Mouse (Mus musculus) ES-Bruce4 (cell line): ENCODE measurements around the gene Synpo2l. TPM values are rescaled to one million over a fixed set of nuclear protein-coding genes. Genes with fewer than 3 reads are reported as not detected.

Source experiments
- H3K27ac ChIP-seq: 2 replicates; pipeline ENCODE4 v1.5.1; 2012; ENCODE audit warnings: low read length, inconsistent platforms; ENCODE audit not compliant: insufficient read depth
- H3K27me3 ChIP-seq: 2 replicates; pipeline ENCODE4 v1.6.1; 2012; ENCODE audit warnings: mild to moderate bottlenecking, low read length, inconsistent platforms; ENCODE audit not compliant: control insufficient read depth, poor library complexity, insufficient read depth, severe bottlenecking
- H3K36me3 ChIP-seq: 2 replicates; pipeline ENCODE4 v1.6.1; 2012; ENCODE audit warnings: inconsistent platforms, mild to moderate bottlenecking, low read length, moderate library complexity; ENCODE audit not compliant: control insufficient read depth, poor library complexity, insufficient read depth, severe bottlenecking
- H3K4me1 ChIP-seq: one replicate; pipeline ENCODE4 v1.8.1; 2011; ENCODE audit warnings: low read length; ENCODE audit not compliant: control insufficient read depth, insufficient read depth
- H3K4me3 ChIP-seq: 2 replicates; pipeline ENCODE4 v1.5.1; 2011; ENCODE audit warnings: low read depth, mild to moderate bottlenecking, low read length
- H3K9ac ChIP-seq: 2 replicates; pipeline ENCODE4 v1.6.1; 2012; ENCODE audit warnings: low read depth, mild to moderate bottlenecking, inconsistent platforms; ENCODE audit not compliant: poor library complexity, severe bottlenecking
- H3K9me3 ChIP-seq: replicated peaks from 2 replicates; pipeline ENCODE4 v1.6.1; 2012; ENCODE audit warnings: mild to moderate bottlenecking, low read length, inconsistent platforms; ENCODE audit not compliant: control insufficient read depth, poor library complexity, insufficient read depth, severe bottlenecking
- CTCF ChIP-seq: IDR thresholded peaks from one replicate; pipeline ENCODE4 v1.8.1; 2011; ENCODE audit warnings: low read depth, low read length
- EP300 ChIP-seq: IDR thresholded peaks from 2 replicates; pipeline ENCODE4 v1.6.1; 2011; ENCODE audit warnings: low read depth, low read length; ENCODE audit not compliant: insufficient read depth
- POLR2A ChIP-seq: IDR thresholded peaks from one replicate; pipeline ENCODE4 v1.8.1; 2011; ENCODE audit warnings: low read length; ENCODE audit not compliant: insufficient read depth
- polyA plus RNA-seq: library from polyadenylated mRNA; stranded (reverse); fragments of >200 nt; gene quantifications from 2 replicates; pipeline ENCODE4 v1.2.4, GENCODE M21; 2011; ENCODE audit warnings: low read depth; ENCODE audit not compliant: missing spikeins, insufficient read depth, insufficient read length

The Synpo2l gene
- polyA plus RNA-seq, 1 experiment: 6.1 TPM

DNA sequence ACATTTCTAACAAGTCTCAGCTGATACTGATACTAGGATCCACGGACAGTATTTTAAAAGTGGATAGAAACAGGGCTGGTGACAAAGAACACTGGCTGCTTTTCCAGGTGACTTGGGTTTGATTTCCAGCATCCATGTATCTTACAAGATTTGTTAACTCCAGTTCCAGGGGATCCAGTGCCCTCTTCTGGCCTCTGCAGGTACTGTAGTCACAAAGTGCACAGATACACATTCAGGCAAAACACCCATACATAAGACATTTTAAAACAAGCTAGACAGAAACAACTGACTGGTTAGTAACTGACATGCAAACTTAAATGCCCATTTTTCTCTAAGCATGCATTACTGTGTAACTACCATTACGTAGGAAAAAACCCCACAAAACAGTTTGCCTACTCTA, 4.8 kb upstream of the Synpo2l start:
- H3K27me3 ChIP-seq: no peaks in the 10 kb centered on the region
- peak overlapping the region; percentile 59 for H3K9ac ChIP-seq
- no peak for TF ChIP-seq EP300
- TF ChIP-seq POLR2A: no peak
- TF ChIP-seq CTCF: peak; percentile 17
- no peaks in the 10 kb centered on the region for H3K4me1 ChIP-seq
- H3K4me3 ChIP-seq: no peak overlapping the region
- H3K9me3 ChIP-seq: peaks cover 17% of the 10 kb centered on the region
- H3K27ac ChIP-seq: no peak overlapping the region
- peaks cover 19% of the 10 kb centered on the region for H3K36me3 ChIP-seq

DNA sequence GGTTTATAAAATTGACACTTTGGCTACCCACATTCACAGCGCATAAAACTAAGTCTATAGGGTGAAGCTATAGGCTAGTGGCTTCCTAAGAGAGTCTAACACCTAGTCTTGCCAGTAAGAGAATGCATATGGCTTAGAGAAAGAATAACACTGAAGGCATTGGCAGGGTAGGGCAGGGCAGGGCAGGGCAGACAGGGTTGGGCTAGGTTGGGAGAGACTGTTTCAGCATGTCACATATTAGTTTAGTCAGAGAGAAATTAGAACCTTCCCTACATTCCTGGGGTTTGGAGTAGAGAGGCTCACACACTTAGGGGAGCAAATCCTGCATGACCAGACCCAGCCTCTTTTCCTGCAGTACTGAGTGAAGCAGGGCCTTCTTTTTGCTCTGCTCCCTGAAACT, 685 bp downstream of the Synpo2l start:
- no peak overlapping the region for H3K4me3 ChIP-seq
- no peak overlapping the region for H3K9ac ChIP-seq
- H3K27me3 ChIP-seq: no peaks in the 10 kb centered on the region
- H3K4me1 ChIP-seq: peaks cover 1% of the 10 kb centered on the region
- H3K27ac ChIP-seq: no peak overlapping the region
- H3K36me3 ChIP-seq: no peaks in the 10 kb centered on the region
- H3K9me3 ChIP-seq: no peaks in the 10 kb centered on the region
- TF ChIP-seq EP300 (no peak), POLR2A (no peak), CTCF (no peak)

DNA sequence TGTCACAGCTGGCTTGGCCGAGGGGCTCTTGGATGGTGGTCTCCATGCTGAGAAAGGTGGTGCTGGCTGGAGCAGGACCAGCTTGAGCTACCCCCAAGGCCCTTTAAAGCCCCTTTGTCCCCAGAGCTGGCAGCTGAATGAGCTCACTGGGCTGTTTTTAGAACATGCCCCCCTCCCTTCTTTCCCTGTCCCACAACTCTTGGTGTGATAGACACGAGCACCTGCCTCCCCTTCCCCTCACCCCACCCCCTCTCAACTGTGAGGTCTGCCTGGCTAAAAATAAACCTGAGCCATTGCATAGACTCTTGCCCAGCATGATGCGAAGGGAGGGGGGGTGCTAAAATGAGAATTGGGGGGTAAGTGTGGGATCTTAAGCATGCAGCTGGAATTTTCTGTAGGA, 3.7 kb downstream of the Synpo2l start:
- Histone ChIP-seq H3K27ac (no peak overlapping the region), H3K27me3 (no peaks in the 10 kb centered on the region), H3K4me3 (no peak overlapping the region), H3K4me1 (peaks cover 1% of the 10 kb centered on the region), H3K9me3 (no peaks in the 10 kb centered on the region), H3K9ac (no peak overlapping the region), H3K36me3 (no peaks in the 10 kb centered on the region)
- TF ChIP-seq CTCF (no peak), EP300 (no peak), POLR2A (no peak)

DNA sequence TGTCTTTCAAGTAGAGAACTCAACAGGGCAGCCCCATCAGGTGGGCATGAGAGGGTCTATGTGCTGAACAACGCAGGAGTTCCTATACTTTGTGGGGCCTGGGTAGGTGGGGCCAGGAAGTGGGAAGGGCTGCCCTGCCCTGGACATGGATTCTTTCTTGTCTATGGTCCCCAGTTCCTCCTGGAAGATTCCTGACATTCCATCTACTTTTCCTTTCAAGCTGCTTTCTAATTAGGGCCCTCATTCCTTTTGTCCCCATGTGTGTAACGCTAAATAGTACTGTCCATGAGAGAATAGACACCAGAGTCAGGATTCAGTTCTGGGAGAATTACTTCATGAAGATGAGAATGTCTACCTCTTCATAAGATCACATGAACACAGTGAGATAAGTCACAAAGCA, 4.6 kb downstream of the Synpo2l start:
- H3K4me3 ChIP-seq: no peak overlapping the region

DNA sequence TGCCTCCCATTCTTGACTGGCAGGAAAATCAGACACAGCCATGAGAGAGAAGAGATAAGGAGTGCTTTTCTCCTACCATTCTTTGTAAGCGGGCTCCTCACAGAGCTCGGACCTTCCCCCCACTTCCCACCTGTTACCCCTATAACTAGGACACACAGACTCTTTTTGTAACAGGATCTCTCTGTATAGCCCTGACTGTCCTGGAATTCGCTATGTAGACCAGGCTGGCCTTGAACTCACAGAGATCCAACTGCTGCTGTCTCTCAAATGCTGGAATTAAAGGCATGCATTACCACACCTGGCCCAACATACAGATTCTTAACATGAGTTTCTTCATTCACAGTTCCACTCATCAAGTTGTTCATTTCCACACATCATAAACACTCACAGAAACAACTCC, 5.4 kb downstream of the Synpo2l start:
- no peak overlapping the region for H3K27ac ChIP-seq
- no peak for TF ChIP-seq POLR2A
- no peak for TF ChIP-seq CTCF
- no peak for TF ChIP-seq EP300
- H3K36me3 ChIP-seq: no peaks in the 10 kb centered on the region
- H3K4me3 ChIP-seq: no peak overlapping the region
- H3K4me1 ChIP-seq: peaks cover 1% of the 10 kb centered on the region
- no peaks in the 10 kb centered on the region for H3K9me3 ChIP-seq
- no peaks in the 10 kb centered on the region for H3K27me3 ChIP-seq
- H3K9ac ChIP-seq: no peak overlapping the region

More for the DNA sequence above, 4.6 kb downstream of the Synpo2l start:
- Histone ChIP-seq H3K9ac (no peak overlapping the region), H3K36me3 (no peaks in the 10 kb centered on the region), H3K27me3 (no peaks in the 10 kb centered on the region), H3K9me3 (no peaks in the 10 kb centered on the region), H3K27ac (0 out of 2 replicates have a peak overlapping the region, but pooled peaks have one; percentile 4), H3K4me1 (peaks cover 1% of the 10 kb centered on the region)
- no peak for TF ChIP-seq CTCF

DNA sequence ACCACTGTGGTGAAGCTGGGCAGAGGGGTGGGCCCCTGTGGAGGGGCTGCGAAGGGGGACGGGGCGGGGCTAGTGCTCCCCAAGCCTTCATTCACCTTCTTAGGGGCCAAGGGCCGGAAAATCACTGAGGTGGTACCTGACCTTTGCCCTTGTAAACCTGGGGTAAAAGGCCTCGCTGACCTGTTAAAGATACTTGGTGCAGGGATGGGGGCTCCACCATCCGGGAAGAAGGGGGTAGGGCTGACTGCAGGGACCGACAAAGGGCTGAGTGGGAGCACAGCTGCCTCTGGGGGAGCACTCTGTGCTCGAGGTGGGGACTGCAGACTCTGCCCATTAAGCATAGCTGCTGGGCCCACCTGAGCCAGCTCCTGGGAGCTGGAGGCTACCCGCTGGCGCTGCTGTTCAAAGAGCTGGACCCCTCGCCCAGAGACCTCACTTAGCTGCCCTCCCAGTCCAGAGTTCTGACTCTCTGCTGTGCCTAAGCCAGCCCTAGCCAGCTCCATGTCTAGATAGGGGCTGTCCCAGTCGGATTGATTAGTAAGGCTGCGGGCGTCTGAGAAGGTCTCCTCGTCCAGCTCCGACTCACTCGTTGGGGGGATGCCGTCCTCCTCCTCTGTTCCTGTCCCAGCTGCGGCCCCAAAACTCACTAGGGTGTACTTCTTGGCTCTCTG, 6.4 kb downstream of the Synpo2l start:
- no peaks in the 10 kb centered on the region for H3K36me3 ChIP-seq
- peak overlapping the region; percentile 63 for H3K9ac ChIP-seq
- H3K4me3 ChIP-seq: peak overlapping the region; percentile 68
- H3K27ac ChIP-seq: no peak overlapping the region
- peaks cover 1% of the 10 kb centered on the region for H3K4me1 ChIP-seq
- no peaks in the 10 kb centered on the region for H3K9me3 ChIP-seq
- no peaks in the 10 kb centered on the region for H3K27me3 ChIP-seq
- TF ChIP-seq POLR2A: no peak
- TF ChIP-seq CTCF: no peak
- no peak for TF ChIP-seq EP300
